Mouse (Mus musculus): ENCODE results near the gene Sgip1.

Gene Sgip1

DNA sequence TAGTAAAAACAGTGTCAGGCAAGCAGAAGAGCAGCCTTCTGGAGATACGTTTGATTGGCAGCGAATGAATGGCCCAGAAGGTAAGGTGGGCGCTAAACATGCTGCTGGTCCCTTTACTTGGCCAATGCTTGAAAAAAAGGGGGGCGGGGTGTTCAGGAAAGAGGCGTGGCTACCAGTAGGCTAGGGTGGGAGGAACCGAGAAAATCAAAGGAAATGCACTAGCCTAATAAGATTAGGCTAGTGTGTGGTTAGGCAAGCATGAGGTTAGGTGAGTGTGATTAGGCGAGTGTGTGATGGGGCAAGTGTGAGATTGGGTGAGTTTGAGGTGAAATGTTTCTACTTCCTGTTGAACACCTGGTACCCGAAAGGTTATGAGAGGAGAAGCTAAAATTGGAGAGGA lies at the start of gene Sgip1:
Gene Sgip1, plus strand, starts transcription at position 11 of the 400 bp plus-strand sequence.
- no peak for DNase-seq (ENCODE audit: low read depth)

DNA sequence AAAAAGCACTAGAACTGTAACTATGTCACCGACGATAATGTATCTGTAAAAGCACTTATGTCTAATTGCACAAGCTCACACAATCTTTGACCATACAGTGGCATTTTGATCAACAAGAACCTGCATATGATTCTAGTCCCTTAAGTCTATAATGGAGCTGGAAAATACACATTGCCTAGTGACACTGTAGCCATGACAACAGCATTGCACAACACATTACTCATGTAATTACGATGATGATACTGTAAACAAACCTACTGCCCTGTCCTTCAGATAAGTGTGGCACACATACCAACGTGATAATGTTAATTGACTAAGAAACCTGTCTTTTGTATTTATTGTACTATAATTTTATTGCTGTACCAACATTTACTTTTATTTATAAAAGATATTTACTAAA lies 49.7 kb upstream of the Sgip1 start:
- no peak for DNase-seq (ENCODE audit: low read depth)

DNA sequence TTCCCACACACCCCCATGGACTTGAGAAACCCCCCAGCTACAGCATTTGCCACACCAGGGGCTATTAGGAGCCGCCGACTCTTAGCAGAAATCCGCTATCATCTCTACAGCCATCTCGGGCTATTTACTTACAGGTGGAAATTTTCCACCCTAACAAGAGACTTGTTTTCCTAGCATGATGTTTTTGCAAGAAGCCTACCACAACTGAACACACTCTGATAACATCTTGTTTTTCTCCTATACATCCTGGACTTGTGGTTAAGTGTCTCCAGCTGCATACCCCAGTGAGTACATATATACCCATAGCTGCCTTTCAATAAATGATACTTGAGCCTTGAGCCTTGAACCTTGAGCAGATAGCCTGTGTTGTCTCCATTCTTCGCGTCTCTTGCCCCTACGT lies 43.1 kb upstream of the Sgip1 start:
- no peak for DNase-seq (ENCODE audit: low read depth)

DNA sequence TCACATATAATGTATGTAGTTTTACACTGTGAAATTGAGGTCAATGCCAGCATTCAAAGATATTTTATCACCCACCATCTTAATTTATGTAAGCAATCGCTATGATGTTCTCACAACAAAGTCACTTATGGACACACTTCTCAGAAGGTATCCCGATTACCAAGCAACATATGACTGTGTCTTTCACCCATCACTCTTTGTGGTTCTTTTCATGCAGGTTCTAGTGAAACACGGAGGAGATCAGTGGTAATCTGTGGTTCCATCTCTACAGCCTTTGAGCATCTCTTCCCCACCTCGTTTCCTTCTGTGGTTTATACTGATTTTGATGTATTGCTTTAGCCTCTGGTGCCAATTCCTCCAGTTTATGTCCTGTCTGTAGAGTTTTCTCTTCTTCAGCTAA lies 29.4 kb upstream of the Sgip1 start:
- DNase-seq (ENCODE audit: low read depth): peak; percentile 59

DNA sequence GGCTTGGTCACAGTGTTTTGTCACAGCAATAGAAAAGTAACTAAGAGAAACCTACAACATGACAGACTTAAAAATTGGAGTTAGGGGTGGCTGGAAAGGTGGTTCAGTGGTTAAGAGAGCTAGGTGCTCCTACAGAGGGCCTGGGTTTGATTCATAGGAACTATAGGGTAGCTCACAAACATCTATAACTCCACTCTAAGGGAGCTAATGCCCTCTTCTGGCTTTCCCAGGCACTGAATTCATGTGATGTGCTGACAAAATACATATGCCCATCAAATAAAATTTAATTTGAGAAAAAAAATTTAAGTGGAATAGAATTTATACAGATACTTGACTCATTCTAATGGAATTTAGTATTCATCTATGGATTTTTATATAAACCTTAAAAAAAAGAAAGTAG lies 25.6 kb upstream of the Sgip1 start:
- DNase-seq (ENCODE audit: low read depth): no peak

DNA sequence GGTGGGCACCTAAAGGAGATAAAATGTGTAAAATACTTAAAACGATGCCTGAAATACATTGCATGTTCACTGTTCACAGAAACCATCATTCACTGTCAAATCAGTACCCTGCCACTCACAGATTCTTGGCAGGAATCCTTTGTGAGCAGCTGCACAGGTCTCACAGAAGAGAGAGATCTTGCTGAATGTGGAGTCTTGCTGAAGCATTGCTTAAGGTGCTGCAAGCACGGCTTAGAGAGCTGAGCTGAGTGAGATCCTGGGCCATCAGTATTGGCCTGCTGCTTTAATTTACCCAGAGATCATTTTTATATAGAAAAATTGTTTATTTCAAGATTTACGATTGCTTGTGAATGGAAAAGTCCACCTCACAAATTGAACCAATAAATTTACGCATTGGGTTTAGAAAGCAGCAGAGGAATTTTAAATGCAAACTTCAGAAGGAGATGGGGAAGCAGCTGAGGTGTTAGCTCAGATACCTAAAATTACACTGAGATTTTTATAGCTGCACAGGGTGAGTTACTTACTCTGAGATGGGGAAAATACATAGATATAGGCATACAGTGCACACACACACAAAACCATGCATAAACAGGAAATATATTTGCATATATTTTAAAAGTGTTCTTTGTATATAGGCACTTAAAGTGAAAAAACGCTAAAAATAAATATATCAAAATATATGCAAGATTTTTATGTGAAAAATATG lies 23.8 kb upstream of the Sgip1 start:
- DNase-seq (ENCODE audit: low read depth): no peak

DNA sequence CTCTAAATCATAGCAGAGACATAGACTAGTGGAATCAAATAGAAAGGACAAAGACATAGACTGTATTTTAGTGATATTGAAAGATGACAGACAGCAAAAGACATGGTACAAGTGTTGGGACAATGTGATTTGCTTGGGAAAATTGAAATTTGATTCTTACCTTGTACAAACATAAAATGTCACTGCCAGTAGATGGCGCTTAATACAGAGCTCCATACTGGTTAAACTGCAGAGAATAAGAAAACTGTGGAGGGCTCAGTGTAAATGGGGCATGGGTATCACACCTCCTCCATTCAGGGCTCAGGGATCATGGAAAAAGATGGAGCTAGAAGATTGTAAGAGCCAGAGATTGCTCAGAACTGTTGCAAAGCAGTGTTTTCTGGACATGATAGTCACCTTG lies 21.6 kb upstream of the Sgip1 start:
- DNase-seq (ENCODE audit: low read depth): peak; percentile 22

DNA sequence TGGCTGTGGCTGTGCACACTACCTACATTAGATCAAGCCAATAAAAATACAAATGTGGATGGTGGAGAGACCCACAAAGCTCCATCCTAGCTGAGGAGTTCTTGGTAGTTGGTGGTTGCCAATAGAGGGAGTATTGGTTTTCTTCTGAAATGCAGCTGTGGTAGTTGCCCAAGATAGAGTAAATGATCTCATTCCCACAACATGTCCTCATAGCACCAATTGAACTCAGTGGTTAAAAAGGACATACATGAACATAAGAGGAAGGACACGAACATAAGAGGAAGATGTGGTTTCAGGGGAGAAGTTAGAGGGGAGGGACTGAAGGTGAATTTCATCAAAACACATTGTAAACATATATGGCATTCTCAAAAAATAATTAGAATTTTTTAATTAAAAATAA lies 21.1 kb upstream of the Sgip1 start:
- DNase-seq (ENCODE audit: low read depth): no peak

DNA sequence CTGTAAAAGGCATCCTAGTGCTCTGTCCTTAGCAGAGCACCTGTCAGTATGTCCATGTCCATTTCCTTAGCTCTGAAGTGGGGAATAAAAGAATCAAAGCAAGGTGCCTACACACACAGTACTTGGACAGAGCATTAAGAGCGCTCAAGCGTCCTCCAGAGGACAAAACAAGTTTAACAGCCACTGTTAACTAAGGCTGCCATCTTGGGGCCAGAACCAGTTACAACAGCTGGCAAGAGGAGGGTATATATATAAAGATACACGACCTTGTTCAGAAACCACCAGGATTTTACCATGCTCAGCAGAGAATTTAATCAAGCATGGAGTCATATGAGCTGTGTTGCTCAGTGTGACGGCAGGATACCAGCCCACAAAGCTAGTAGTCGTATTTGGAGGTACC lies 16.7 kb upstream of the Sgip1 start:
- DNase-seq (ENCODE audit: low read depth): no peak

DNA sequence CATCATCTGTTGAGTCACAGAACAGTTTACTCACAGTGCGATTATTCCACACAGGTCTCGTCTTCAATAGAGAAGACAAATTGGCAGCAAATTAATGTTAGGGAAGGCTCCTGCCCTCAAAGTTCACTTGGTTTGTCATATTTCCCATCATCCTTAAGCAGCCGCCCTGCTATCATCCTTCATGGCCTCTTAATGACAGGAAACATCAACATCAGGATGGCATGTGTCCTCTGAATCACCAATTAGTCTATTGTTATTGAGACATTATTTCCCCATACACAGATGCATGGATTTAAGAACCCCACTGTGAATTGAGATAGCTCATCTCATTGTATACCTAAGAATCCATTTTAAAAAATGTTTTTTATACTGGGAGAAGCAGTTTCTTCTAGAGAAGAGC lies 10.1 kb upstream of the Sgip1 start:
- no peak for DNase-seq (ENCODE audit: low read depth)

DNA sequence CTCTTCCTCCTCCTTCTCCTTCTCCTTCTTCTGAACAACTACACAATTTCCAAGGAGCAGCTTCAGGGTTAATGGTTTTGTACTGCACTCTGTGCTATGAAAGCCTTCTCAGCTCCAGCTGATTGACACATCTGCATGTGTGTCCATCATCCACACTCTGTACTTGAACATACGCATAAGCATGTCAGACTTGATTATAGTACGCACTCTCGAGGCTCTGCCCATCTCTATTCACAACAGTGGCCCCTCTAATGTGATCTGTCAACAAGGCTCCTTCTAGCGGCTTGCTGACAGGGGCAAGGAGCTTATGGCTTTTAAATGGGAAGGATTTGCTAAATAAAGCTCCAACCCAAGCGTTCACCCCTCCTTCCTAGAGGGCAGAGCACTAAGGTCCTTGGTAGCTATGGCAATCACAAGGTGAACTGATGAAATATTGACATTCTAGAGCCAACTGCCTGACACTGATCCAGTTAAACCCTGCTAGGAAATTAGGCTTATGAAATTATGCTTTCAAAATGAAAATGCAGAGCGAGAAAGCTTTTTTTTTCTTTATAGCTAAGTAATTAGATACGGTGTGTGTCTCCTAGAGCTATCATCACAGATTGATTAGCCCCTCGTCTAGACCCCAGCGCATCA lies 7.0 kb upstream of the Sgip1 start:
- no peak for DNase-seq (ENCODE audit: low read depth)

DNA sequence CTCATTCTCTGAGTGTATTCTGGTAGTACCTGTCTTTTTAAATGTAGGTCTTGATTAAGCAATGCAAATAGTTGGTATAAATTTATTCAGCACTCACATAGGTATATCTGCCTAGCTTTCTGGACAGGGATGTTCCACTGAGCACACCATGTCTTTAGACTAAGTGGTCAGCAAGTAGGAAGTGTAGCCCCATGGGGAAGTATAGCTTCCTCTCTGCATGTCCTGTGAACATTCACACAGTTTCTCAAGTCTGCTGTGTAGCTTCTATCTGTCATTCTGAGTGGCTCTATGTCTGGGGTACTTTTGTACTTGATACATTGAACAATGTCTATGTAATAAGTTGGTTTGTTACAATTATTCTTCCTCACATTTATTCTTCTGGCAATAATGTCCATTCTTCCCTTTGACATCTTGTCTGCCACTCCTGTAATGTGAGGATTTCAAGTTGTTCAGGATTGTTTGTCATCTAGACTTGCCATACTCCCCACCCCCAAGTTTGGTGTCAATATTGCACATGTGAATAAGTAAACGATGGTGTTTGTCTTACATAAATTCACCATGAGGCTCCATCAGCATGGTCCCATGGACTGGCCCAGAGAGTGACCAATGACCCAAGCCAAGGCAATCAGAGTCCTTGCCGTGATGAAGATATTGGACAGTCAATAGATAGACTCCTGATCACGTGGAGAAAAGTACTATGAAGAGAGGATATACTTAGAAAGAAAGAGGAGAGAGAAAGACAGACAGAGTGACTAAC lies 12.4 kb downstream of the Sgip1 start:
- DNase-seq (ENCODE audit: low read depth): no peak

DNA sequence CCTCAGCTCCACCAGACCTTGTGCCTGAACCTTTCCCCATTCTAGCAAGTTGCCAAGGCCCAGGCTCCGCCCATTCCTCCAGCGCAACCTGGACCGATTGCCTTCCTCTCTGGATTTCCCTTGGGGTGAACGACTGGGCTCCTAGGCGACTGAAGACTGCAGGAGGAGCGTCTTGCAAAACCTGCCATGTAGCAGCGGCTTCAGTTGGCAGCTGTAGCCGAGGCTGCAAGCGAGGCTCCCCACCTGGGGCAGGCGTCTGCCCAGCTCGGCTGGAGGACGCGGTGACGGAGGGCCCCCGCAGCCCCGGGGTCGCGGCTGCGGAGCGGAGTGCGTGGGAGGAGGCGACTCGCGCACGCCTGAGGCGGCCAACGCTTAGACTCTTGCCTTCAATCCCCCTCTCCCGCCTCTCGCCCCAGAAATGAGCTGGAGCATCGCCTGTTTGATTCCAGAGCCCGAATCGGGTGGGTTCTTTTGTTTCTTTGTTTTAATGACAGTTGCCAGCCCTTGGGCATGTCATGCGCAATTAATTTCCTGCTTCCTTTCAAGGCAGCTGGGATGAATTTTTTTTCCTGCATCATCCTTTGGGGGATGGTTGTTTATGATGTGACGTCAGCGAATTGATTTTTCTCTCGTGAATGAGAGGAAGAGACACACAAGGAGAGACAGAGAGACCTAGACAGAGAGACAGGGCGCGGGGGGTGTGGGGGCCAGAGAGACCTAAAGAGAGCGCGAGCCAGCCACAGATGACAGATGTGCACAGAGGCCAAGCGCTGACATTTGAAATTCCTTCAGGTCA lies 18.2 kb downstream of the Sgip1 start:
- DNase-seq (ENCODE audit: low read depth): peak; percentile 2

DNA sequence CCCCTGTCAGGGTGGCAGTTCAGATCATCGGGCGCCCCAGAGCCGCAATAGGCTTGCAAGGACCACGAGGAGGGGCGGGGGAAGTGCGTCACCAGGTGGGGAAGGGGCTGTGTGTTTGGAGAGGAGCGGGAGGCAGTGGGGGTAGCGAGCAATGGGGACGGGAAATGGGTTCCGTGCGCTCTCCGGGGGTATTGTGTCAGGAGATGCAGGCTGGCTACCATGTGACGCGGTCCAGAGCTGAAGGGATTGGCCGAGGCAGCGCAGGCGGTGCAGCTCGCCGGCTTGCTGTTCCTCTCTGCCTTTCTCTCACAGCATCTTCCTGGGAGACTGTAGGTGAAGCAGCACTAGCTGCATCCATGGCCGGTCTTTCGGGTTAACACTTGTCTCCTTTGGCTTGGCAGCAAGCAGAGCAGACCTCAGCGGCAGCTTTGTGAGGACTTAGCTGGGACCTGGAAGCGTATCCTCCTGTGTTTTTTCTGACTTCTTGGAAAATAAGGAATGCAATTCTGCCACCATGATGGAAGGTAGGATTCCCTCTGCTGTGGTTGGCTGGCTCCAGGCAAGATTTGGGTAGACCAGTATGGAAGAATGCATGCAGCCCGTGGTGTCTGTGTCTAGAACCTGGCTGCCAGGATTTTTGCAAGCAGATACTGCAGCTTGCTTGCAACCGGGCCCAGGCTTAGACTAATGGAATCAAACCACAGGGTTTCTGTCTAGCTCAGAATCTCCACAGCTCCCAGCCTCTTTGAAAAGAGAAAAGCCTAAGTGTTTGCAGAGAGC lies 19.1 kb downstream of the Sgip1 start:
- peak; percentile 2 for DNase-seq (ENCODE audit: low read depth)

DNA sequence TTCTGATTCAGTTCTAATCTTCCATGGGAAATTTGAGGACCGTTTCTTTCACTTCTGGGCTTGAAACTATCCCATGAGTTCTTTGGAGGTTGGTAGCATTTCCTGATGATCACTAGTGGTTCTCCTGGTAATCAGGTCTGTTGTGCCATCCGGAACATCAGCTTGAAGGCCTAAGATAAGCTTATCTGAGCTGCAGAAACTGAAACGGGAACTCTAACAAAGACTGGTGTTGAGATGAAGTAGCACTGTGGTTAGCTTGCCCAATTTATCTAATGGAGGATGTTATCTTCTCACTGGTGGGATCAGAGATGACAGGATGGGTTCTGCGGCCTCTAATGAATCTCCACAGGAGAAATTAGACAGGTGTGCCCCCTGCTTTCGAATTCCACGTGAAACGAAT lies 21.0 kb downstream of the Sgip1 start:
- no peak for DNase-seq (ENCODE audit: low read depth)

DNA sequence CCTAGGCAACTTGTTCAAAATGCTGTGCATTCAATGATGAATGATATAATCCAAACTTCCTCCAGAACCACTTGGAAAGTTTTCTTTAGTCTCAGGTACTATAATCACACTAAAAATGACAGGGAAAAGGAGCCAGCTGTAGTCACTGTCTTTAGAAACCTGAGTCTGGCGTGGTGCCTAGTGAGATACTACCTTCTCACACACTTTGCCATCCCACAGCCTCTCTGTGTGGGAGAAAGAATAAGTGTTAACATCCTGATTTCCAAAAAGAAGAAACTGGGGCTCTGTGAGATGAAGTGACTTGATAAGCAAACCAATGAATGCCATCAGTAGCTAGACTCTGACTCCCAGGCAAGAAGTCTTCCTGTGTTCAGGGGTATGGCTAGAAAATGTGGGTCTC lies 28.0 kb downstream of the Sgip1 start:
- DNase-seq (ENCODE audit: low read depth): no peak

DNA sequence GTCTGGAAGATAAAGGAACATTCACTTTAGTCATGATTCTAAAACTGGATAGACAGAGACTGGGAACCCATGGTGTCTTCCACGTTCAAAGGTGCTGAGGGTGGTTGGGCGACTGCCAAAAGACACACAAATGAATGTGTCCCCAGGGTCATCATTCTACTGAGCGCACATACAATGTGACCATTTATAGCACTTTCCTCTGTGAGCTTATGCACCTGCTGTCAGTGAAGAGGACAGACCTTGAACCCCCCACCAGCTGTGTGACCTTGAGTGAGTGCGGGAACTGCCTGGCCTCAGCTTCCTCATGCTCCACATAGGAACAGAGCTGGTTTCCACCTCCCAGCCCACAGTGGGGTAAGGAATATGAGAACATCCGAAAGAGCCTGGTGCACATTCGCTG lies 28.8 kb downstream of the Sgip1 start:
- no peak for DNase-seq (ENCODE audit: low read depth)

DNA sequence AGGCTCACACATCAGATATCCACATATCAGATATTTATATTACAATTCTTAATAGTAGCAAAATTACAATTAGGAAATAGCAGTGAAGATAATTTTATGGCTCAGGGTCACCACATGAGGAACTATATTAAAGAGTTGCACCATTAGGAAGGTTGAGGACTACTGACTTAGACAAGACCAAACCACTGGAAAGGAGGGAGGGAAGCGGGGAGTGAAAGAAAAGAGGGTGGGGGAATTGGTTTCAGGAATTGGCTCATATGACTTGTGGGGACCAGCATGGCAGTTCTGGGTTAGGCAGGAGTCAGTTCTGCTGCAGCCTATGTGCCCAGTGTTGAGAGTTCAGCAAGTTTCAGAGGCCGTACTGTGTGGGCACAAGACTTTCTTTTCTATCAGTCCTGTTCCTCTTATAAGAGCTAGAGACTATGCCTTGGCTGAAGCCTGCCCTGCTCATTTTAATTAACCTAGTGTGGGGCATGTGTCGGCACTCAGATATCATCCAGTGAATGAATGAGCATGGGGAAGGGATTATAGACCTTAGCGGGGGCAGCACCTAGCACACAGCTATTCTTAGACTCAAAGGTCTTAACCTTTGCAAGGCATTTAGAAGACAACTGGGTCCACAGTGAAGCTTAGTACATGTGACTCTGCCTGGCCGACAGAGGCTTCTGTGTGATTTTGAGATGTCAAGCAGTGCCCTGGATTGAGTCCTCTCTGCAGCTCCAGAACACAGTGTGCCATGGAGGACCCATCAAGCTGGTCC lies 30.7 kb downstream of the Sgip1 start:
- no peak for DNase-seq (ENCODE audit: low read depth)

DNA sequence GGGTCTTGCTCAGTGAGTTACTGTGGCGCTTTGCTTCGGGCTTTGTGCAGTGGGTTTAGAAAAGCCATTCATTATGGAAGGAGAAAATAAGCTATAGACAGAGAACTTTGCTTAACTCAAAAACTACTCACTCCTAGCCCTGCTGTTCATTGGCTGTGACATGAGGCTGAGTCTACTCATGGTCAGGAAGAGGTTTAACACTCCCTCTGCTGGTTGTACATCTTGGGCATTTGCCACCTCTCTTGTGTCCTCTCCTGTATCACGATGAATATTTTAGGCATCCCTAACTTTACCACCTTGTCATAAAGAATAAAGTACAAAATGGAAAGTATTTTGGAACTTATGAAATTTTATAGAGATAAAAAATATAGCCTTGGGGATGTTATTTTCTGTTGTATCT lies 32.1 kb downstream of the Sgip1 start:
- DNase-seq (ENCODE audit: low read depth): no peak

DNA sequence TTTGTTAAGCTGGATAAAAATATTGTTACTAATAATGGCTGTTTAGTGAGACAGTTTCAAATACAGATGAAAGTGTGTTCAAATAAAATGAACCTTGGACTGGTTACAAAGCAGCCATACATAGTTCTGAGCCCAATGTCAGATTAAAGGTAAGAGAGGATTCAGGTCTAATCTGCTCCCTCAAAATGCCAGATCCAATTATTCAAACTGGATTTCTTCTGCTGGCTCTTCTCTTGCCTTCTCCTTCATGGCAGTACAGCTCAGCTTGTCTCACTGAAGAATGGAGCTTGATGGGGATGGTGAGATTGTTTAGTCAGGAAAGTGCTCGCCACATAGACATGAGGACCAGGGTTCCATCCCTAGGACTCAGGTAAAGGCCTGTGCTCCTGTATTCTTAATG lies 32.7 kb downstream of the Sgip1 start:
- DNase-seq (ENCODE audit: low read depth): no peak

DNA sequence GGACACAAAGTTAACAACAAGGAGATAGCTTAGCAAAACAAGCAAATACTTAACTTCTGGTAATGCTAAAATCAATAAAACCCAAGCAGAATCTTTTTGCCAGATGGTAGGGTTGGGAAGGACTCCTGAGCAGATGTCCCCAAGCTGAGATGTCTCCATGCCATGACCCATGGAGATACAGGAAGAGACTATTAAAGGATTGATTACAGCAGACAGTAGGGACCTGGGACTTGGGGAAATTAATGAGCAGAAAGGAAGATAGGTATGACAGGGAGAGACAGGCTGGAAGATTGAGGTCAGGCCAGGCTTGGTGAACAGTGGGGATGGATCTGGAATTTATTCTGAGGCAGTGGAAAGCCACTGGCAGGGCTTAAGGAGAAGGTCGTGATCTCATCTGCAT lies 33.5 kb downstream of the Sgip1 start:
- no peak for DNase-seq (ENCODE audit: low read depth)
